Mouse (Mus musculus): ENCODE measurements around the gene Gm5168.
"Not testable (repeated sequence)": the region's sequence is repeated elsewhere in the genome, so short reads cannot be mapped to it uniquely, and the experiment has no call there.

Gene Gm5168

DNA sequence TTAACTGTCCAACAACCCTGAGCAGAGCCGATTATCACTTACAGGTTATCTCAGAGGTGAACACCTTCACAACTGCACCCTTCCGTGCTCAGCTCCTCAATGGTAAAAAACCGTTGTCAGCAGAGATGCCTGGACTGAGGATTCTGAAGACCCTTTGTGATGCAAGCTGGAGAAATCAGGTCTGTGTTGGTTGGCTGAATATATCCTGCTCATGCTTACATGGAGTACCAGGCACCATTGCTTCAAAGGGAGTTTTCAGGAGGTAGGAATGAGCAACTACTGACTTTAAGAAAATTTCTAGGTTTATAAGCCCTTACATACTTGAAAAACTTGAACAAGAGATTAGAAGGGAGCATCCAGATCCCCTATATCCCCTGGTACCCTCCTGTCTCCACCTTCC lies at the start of gene Gm5168:
Gene Gm5168 (minus strand): TSS at position 101 of the 400 bp plus-strand sequence.
- DNase-seq (ENCODE audit: low spot score in 2 of 2): not testable (repeated sequence)

All from spleen, postnatal 14 days (tissue).